Mouse (Mus musculus) spleen, postnatal 36 days (tissue): Measurements from ENCODE around the gene Slc2a9.
"Not testable (repeated sequence)": the region's sequence is repeated elsewhere in the genome, so short reads cannot be mapped to it uniquely, and the experiment has no call there.

Experiments
- DNase-seq, 2 experiments: peaks; one replicate each; pipeline ENCODE4 v3.0.0; 2022; ENCODE audit warnings: low spot score in 2 of 2, mixed read lengths in 1 of 2

Slc2a9 gene

DNA sequence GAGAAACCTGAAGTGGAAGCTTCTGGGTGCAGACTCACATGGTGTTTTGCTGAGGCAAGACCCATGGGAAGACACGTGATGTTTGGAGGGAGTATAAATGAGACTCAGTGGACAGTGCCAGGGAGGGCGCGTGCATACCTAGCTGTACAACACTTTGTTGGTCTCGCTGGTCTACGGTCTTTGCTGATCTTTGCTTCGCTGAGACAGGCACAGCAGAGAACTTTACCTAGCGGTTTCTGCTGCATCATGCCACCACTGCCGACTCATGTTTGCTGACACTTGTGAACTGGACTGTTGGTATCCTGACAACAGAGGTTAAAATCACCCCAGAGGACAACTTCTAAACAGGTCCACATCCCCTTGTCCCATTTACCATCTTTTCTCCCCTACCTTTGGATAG lies 2.9 kb downstream of the Slc2a9 start:
- DNase-seq, result no peak

DNA sequence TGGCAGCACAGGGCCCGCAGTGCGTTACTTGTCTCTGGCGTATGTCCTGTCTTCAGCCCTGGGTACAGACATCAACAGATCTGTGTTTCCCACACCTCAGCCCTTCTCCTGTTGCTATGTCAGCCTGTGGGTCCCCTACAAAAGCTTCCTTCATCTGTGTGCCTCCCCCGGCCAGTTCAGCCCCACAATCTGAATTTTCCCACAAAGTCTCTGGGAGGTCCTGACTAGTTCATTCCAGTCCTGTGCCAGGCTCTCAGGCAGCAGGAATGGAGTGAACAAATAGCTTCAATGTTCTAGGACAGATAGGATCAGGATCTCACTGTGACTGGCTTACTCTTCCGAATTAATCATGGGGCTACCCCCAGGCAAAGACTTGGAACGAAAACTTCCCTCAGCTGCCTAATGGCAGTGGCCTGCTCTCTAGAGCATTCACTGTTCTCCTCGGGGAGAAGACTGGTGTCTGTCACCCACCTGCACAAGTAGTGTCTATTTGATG lies 3.6 kb downstream of the Slc2a9 start:
- DNase-seq, result no peak

DNA sequence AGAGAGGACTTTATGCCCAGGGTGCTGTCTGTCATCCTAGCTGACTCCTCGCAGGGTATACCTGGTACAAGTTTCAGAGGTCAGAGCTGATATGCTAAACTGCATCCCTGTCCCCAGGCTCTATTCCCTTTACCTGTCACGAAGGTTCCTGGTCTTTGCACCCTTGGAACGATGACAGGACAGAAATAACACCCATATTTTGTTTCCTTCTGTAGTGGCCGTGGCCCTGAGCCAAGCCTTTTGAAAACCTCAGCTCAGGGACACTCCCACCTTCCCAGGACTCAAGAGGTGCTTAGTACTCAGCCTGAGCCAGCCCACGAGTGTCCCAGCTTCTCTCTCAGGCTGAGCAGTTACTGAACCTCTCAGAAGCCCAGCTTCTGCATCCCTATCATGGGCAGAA lies 4.5 kb downstream of the Slc2a9 start:
- no peak for DNase-seq

DNA sequence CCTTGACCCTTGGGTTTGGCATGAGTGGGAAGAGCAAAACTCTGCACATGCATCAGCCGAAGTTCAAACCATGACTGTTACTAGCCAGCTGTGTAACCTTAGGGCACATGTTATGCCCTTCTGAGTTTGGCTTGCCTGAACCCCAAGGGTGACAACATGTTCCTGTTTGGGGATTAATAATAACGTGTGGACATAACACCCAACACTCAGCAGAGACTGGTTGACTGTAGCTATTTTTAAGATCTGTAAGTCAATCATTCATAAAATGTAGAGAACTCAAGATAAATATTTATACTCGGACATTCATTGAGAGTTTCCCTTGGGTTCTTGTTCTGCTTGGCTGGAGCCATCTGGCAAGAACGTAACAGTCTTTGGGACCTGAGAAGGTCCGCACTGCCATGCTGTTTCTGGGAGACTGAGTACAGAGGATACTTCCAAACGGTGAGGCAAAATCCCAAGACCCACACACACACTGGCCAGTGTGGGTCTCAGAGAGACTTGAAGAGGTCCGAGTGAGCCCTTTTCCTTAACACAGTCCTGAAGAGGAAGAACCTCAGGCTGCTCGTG lies 6.4 kb downstream of the Slc2a9 start:
- no peak for DNase-seq

DNA sequence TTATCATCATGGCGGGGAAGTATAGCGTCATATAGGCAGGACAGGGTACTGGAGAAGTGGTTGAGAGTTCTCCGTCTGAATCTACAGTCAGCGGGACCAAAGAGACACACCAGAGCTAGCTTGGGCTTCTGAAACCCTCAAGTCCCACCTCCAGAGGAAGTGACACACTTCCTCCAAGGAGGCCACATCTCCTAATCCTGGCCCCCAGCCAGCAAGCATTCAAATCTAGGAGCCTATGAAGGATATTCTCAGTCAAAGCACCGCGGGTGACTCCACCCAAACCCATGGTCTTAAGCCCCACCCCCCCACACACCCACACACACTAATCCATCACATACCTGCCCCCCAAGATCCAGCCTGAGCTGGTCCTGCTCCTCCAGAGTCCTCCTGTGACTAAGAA lies 9.1 kb downstream of the Slc2a9 start:
- no peak for DNase-seq

DNA sequence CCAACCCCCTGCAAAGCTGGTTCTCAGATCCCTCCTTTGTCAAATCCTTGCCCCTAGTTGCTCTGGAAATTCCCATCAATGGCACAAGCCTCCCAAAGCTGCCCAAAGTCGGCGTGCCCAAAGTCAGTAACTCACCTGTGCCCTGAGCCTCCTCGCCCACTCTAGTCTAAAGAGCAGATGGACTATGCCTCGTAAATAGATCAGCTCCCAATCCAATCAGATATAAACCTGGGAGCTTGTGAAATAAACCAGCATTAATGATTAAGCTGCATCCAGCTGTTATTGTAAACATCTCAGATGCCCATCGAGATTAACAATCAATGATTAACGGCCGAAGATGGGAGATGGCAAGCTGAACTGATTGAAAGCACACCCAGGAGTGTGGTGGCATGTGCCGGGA lies 11.2 kb downstream of the Slc2a9 start:
- DNase-seq, result no peak

DNA sequence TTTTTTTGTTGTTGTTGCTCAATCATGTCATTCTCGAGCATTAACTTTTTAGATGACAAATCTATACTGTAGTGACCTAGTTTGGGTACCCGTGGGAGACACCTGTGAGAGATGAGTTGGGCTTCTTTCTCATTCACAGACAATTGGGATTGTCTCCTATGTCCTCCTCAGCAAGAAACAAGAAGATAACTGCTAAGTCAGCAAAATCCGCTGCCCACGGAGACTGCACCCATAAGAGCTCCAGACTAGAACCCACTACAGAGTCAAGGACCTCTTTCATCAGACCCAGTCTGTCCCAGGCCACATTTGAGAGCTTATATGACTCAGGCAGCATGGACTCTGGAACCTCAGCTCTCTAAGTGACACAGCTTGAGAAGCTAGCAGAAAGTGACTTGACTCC lies 13.2 kb downstream of the Slc2a9 start:
- DNase-seq, result no peak

DNA sequence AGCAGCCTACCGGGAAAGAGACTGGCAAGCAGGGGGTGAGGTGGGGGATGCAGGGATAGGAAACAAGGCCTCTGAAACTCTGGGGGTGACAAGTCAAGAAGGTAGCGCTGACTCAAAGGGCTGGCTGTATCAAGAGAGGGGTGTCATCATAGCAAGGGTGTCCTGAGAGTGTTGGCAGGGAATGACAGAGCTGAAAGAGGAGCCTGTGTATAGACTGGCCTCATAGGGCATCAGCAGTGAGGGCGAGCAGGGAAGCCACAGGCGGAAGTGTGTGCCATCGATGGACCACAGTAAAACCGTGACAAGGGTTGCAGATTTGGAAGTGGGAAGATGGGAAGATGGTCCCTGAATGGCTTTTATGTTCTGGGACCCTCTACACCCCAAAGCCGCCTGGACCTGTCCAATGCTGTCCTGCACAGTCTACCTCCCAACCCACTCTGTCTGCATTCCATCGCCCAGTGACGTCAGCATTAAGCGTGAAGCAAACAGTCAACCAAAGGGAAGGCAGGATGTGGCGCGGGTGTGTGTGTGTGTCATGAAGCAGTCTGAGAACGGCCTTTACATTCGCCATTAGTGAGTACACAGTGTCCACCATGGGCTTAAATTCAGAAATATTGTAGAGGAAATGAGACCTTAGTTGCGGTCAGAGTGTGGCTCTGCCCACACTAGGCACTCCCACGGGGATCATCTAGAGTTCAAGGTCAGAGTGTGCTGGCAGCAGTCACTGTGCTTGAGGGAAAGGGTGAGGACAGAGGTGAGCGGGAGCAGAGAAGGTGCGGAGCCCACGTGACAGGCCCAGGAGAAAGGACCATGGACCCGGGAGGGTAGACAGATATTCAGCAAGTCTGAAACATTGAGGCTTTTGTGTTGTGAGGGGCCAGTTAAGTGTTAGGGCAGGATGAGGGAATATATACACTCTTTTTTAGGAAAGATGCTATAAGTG lies 14.0 kb downstream of the Slc2a9 start:
- DNase-seq, result no peak

DNA sequence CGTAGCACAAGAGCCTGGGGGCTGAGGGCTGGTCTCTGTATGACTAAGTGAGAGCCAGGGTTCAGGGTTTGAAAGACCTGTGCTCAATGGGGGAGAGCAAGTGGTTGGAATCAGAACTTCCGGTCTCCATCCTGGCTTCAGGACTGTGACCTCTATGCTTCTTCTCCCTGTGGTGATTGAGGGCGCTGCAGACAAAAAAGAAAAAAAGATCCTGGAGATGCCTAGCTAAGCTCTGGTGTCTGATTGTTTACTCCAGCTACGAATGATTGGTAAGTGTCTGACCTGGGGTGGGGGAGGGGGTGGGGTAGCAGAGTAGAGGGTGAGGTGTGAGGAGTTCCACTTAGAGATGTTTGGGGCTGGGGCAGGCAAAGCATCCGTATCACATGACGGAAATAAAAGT lies 14.9 kb downstream of the Slc2a9 start:
- DNase-seq, result no peak

DNA sequence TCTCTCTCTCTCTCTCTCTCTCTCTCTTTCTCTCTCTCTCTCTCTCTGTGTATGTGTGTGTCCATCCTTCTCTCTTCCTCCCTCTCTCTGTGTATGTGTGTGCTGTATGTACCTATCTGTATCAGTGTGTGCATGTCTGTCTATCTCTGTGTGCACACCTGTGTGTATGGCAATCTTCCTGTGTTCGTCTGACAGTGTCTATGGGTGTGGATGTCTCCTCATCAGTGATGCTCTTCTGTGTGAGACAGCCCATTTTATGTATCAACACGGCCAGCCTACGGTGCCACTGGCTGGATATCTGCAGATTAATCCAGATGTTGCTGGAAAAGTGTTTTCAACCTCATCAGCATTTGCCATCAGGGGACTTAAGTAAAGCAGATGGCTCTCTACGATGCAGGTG lies 15.7 kb downstream of the Slc2a9 start:
- DNase-seq, result no peak

DNA sequence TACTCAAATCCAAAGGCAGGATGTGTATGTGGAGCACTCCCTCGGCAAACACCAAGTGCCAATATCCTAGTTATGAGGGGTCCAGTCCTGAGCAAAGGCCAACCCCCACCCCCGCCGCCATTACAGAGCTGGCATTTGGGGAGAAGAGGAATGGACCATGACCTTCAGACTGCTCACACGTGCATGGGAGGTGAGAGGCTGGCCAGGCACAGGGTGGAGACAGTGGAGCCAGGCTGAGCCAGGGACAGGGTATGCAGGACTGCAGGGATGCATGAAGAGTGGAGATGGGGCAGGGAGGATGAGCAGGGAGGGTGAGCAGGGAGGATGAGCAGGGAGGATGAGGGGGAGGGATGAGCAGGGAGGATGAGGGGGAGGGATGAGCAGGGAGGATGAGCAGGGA lies 17.0 kb downstream of the Slc2a9 start:
- no peak for DNase-seq

DNA sequence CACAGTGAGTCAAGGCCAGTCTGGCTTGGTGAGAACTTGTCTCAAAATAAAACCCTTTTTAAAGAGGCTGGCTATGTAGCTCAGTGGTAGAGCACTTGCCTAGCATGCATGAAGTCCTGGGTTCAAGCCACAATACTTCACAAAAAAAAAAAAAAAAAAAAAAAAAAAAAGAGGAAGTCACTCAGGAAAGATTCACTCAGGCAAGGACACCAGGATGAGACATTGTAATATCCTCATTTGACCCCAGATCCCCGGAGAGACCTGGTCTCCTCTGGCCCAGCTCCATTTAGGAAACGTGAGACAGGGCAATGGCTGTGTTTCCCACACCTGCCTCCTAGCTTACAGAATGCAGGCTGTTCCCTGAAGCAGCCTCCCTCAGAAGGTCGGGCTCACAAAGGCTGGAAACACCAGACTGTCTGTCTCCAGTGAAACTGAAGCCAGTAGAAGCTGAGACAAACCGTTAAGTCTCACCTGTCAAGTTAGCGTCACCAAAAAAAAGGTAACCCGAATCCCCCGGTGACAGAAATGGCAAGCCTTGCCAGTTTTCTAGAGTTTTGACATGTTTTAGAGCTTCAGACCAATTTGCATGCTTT lies 19.3 kb downstream of the Slc2a9 start:
- no peak for DNase-seq

DNA sequence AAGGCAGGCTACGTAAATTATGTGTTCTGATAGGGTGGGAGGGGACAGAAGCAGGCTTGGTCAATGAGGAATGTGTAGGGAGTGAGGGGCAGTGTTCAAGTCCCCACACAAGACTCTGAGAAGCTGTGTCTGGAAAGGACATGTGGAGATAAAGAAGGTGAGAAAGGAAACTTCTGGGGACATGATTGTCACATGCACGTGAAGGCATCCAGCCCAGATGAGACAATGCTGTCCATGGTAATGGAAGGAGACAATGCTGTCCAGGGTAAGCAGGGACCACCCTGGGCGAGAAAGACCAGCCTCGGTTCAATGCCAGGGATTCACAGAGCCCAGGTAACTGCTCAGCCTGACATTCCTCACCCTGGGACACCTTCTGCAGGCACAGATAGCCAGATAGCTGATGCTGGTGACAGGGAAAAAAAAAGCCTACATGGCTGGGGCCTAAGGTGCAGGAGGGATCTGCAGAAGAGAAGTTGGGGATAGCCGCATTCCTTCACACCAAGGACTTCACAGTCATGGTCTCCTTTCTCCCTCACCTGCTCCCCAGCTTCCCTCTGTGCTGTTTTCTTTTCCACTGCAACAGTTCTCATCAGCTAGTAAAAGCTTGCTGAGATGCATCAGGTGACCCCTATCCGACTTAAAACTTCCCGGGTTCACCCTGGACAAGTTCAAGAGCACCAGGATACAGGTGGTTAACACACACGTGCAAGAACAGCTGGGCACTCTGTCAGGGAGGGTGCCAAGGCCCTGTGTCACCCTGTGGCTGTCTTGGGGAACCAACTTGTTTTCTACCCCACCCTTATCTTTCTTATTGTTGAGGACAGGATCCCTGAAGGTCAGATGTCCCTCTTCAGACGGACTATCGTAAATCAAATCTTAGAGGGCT lies 21.9 kb downstream of the Slc2a9 start:
- no peak for DNase-seq

DNA sequence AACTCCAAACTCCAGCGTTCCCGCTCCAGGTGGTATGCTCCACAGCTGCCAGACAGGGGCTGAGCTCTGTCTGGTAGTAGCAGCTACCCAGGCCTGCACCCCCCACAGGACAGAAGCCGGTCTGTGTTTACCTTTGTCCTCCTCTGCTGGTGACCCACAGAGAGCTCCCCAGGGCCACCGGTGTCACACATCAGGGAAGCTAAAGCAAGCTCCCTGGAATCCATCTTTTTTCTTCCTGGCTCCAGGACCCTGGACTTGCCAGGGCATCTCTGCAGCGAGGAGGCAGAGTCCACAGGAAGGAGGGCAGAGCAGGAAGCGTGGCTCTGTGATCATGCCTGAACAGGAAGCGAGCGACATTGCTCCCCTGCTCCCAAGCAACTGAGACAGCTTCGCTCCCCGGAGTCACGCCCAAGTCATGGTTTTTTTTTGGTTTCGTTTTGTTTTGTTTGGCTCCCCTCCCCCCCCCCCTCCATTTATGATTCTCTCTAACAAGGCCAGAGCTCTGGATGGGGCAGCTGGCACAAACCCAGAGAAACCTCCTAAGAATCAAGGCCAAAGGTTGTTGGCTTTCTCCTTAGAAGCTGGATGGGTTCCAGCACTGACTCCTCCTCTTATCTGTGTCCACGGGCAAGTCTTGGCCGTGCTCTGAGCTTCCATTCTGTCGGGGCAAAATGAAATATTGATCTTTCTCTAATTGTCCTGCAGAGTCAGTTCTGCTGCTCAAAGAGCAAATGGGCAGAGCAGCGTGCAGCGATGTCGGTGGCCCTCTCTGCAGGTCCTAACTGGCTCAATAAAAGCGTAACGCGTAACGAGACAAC lies 22.8 kb downstream of the Slc2a9 start:
- peak; percentile 58 to 68 for DNase-seq

DNA sequence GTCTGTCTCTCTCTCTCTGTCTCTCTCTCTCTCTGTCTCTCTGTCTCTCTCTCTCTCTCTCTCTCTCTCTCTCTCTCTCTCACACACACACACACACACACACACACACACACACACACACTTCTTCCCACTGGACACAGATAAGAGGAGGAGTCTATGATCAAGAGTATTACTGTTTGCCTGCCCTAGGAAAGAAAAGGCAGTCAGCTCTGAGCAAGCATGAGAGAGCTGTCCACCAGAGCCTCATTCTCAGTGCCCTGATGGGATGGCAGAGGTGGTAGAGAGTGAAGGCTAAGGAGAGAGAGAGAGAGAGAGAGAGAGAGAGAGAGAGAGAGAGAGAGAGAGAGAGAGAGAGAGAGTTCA lies 23.4 kb downstream of the Slc2a9 start:
- not testable (repeated sequence) for DNase-seq

DNA sequence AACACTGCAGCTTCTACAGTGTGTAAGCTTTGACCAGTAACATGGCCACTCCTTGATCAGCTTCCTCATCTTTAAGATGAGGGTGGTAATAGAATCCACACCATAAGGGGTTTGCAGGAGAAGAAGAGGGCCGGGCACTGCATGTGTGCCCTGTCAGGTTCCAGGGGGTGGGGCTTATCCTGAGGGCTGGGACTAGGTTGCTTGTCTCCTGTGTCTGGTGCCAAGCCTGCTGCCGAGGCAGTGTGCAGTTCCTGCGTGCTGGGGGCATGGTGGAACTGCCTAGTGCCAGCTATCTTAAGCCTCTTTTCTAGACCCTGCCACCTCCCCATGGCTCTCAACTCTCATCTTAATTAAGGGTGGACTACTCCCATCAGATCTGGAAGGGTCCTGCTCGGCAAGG lies 23.9 kb downstream of the Slc2a9 start:
- DNase-seq, result peak; percentile 14 to 23

DNA sequence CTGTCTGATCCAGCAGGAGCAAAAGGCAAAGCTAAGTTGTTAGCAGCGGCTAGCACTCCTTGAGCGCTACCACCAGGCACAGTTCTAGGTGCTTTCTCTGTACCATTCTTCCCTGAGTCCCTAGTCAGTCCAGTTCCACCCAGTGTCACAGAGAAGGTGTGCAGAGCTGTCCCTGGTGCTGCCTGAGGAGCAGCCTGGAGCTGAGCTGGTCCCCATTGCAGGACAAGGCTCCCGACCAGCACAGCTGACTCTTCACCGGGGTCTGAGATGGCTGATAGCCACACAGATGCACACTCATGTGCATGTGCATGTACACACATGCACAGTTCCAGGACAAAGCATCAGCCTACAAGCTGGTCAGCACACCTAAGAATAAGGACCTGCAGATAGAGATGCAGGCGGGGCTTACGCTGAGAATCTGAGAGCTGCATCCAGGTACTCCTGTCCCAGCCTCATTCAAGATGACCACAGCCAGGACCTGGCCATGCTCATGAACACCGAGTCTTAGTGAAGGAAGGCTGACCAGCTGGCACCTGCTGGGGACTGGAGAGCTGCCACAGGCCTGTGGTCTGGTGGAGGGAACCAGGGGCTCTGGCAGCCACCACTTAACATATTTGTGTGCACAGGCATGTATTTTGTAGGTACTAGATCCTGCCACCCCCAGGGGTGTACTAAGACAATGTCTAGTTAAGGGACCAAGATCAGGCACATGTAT lies 25.1 kb downstream of the Slc2a9 start:
- no peak for DNase-seq

DNA sequence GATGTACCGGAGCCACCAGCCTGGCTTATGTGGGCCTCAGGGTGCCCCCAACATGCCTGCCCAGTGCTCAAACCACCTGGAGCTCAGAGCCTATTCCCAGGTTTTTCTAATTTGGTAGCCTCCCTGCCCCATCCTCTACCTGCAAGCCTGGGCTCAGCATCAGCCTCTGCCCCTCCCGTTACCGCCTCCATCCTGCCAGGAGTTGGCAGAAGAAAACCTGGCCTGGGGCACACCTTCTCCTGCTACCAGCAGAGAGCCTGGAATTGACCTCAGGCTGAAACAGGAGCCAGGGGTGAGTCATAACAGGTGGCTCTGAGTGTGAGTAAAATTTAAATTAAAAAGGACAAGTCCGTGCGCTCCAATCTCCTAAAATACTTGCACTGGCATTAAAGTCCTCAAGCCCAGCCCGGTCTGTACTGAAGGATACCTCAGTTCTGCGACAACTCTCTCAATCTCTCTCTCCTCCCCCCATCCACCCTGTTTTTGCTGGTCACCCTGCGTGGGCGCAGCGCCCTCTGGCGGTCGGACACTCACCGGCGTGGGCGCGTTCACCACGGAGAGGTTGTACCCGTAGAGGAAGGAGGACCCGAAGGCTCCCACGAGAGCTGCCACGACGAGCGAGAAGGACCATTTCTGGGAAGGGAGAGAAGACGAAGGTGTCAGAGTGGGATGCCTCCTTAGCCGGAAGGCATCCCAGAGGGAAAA lies 25.9 kb downstream of the Slc2a9 start:
- peak in 1 of 2 experiments; percentile 17 for DNase-seq

DNA sequence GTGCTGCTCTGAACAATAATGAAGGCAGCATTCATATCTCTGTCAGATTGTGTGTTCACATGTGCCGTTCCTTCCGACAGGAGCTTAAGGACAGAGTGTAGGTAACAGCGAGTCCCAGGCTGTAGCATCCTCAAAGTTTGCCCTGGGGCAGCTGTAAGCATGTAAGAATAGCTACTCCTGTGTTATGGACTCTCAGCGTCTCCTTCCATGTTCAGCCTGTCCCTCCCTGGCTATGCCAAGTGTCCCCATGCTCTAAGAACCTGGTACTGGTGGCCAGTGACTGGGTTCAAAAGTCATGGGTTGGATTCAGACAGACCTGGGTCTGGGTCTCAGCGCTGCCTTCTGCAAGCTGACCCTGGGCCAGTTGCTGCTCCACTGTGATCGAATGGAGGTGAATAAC lies 32.1 kb downstream of the Slc2a9 start:
- DNase-seq, result no peak
